16 mouse cellular contexts compared by ENCODE assay signal in the genomic region with DNA sequence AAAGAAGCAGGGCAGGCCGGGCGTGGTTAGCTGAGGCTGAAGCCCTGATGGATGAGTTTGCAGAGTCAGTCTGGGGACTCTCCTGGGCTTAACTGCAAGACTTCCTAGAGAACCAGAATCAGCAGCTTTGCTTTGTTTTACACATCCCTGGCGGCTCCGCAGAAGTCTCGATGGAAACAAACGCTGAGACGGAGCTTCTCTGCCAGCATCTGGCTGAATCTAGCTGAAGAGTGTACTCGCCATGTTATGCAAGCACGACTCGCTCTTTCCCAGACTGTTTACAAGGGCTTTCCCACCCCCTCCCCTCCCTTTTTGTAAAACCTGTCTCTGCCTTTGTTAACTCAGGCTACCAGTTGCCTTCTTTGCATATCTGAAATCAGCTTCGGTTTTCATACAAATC.
A peak's percentile ranks its signal among the peaks of the same experiment; 100 is the strongest.
DNase-seq lines count a peak whose midpoint lies in the region.
"Had no signal": no experiment of that assay in that cellular context is flagged by ENCODE, and none has a peak within 500 bp of the region (broad histone marks: within the 10 kb centered on the region; RNA-seq: fewer than 3 reads in every experiment).

No protein-coding gene starts in this region.

- peak; percentile 31 for DNase-seq in layer of hippocampus, adult 11-12 months (ENCODE audit: low spot score)
- DNase-seq in layer of hippocampus, adult 9-10 months (ENCODE audit: low spot score) = no peak
- peak; percentile 45 for DNase-seq in right cerebral cortex, adult 18-20 months
- DNase-seq in right cerebral cortex, postnatal 4 days = no peak
- DNase-seq in layer of hippocampus, adult 9-11 months = peak; percentile 58
- DNase-seq in thymus, adult 18-20 months = no peak
- no peak for DNase-seq in spleen, adult 12 weeks (ENCODE audit: low spot score)
- DNase-seq: adrenal gland, adult 2 months; cerebellum, adult 11 months; cerebellum, postnatal 14 days; embryo, embryonic 11 days; heart, adult 18-20 months; heart, postnatal 4 days; kidney, adult 9 months; kidney, postnatal 4 days; thymus, adult 2 months had no signal

Comparison
In these comparisons a context has a peak if more than half of its experiments do, and no peak if none do; other contexts are left out.
1. DNase-seq: peak in layer of hippocampus, adult 11-12 months (single experiment), right cerebral cortex, adult 18-20 months (single experiment) and layer of hippocampus, adult 9-11 months (single experiment); none in layer of hippocampus, adult 9-10 months (single experiment), right cerebral cortex, postnatal 4 days (single experiment), thymus, adult 18-20 months (0 of 2) and spleen, adult 12 weeks (single experiment).